Mouse (Mus musculus) stomach, postnatal 0 days (tissue): ENCODE data around the gene Dync1li1. TPM values are rescaled to one million over a fixed set of nuclear protein-coding genes. Genes with fewer than 3 reads are reported as not detected.

ENCODE experiments used
- ATAC-seq: fragments of 200-750 bp; cut with Nextera tagmentation; 2 replicates; pipeline ENCODE4 v1.8.0; 2017; ENCODE audit not compliant: low FRiP score, low TSS enrichment
- DNase-seq: peaks from one replicate; pipeline ENCODE4 v3.0.0-alpha.2; 2016; ENCODE audit warnings: low spot score
- H3K27ac ChIP-seq: fragments of 300-500 bp; sonication (generic); replicated peaks from 2 replicates; pipeline ENCODE4 v1.5.1; 2014; ENCODE audit warnings: mild to moderate bottlenecking, control low read depth
- H3K27me3 ChIP-seq: fragments of 300-500 bp; sonication (generic); 2 replicates; pipeline ENCODE4 v1.6.1; 2014; ENCODE audit warnings: low read length; ENCODE audit not compliant: control insufficient read depth, insufficient read depth
- H3K36me3 ChIP-seq: fragments of 300-500 bp; sonication (generic); 2 replicates; pipeline ENCODE4 v1.6.1; 2014; ENCODE audit warnings: low read length, mixed read lengths; ENCODE audit not compliant: control insufficient read depth, insufficient read depth
- H3K4me1 ChIP-seq: fragments of 300-500 bp; sonication (generic); replicated peaks from 2 replicates; pipeline ENCODE4 v1.6.1; 2014; ENCODE audit warnings: antibody characterized with exemption; ENCODE audit not compliant: control insufficient read depth, insufficient read depth
- H3K4me2 ChIP-seq: fragments of 300-500 bp; sonication (generic); replicated peaks from 2 replicates; pipeline ENCODE4 v1.6.1; 2014; ENCODE audit warnings: low read depth, mild to moderate bottlenecking, control low read depth, moderate library complexity
- H3K4me3 ChIP-seq: fragments of 300-500 bp; sonication (generic); 2 replicates; pipeline ENCODE4 v1.5.1; 2014; ENCODE audit warnings: low read depth, low read length, control low read depth
- H3K9ac ChIP-seq: fragments of 300-500 bp; sonication (generic); 2 replicates; pipeline ENCODE4 v1.6.1; 2014; ENCODE audit warnings: mild to moderate bottlenecking, low read length, control low read depth, mixed read lengths
- H3K9me3 ChIP-seq: fragments of 300-500 bp; sonication (generic); 2 replicates; pipeline ENCODE4 v1.6.1; 2016; ENCODE audit warnings: low read length; ENCODE audit not compliant: control insufficient read depth
- CTCF ChIP-seq: IDR thresholded peaks from 2 replicates; pipeline ENCODE4 v1.5.1; 2016; ENCODE audit warnings: antibody characterized with exemption, low read depth, mild to moderate bottlenecking, moderate library complexity
- EP300 ChIP-seq: optimal IDR thresholded peaks from 2 replicates; pipeline ENCODE3; 2016; ENCODE audit warnings: antibody characterized with exemption
- WGBS: fragments of 180-500 bp; shearing (Covaris S2); extraction: QIAGEN DNeasy Blood & Tissue Kit; methylation state at CpG from one replicate; pipeline ENCODE4 v1.1.7; 2014; 5-methylcytosine and 5-hydroxymethylcytosine counted together
- polyA plus RNA-seq: library from polyadenylated mRNA; unstranded; fragments of >200 nt; fragmentation: Nextera tagmentation; extraction: Ambion mirVana; gene quantifications from 2 replicates; pipeline ENCODE4 v1.2.1, GENCODE M21; 2015

The Dync1li1 gene
- polyA plus RNA-seq, 1 experiment from 2014 or later: 35.7 TPM

DNA sequence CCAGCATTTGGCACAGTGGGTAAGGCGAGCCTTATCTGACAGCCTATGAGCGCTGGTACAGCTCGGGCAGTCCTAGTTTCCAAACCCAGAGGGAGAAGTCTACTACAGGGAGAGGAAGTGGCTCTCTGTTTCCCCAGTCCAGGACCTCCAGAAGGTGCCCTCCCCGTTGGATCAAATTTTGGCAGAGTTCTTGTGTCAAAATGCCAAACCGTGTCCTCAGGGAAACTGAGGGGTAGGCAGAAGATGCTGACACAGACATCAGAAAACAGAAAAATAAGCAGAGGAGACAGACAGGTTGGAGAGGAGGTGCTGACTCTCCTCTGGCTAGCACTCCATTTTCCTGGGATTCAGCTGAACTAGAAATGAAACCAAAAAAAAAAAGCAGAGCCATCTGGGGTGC lies 8.6 kb upstream of the Dync1li1 start:
- H3K4me1 ChIP-seq: no peaks in the 10 kb centered on the region
- H3K9ac ChIP-seq: no peak overlapping the region
- H3K36me3 ChIP-seq: no peaks in the 10 kb centered on the region
- no peak overlapping the region for H3K27ac ChIP-seq
- H3K4me3 ChIP-seq: no peak overlapping the region
- ATAC-seq (no peak), DNase-seq (no peak)
- no peaks in the 10 kb centered on the region for H3K27me3 ChIP-seq
- no peaks in the 10 kb centered on the region for H3K9me3 ChIP-seq
- no peak for TF ChIP-seq CTCF
- TF ChIP-seq EP300: no peak
- WGBS: 75% methylated on average over 5 of the region's 5 CpGs
- H3K4me2 ChIP-seq: no peak overlapping the region

GRCm38 (mm10) chr9:114680531-114680930 lies 8.1 kb upstream of the Dync1li1 start:
- DNase-seq: no peak
- H3K9ac ChIP-seq: no peak overlapping the region
- no peaks in the 10 kb centered on the region for H3K9me3 ChIP-seq
- ATAC-seq: no peak
- H3K36me3 ChIP-seq: no peaks in the 10 kb centered on the region
- no peaks in the 10 kb centered on the region for H3K4me1 ChIP-seq
- no peak overlapping the region for H3K4me2 ChIP-seq
- H3K27ac ChIP-seq: no peak overlapping the region
- TF ChIP-seq EP300 (no peak), CTCF (no peak)
- WGBS: 64% methylated on average over 6 of the region's 6 CpGs
- no peaks in the 10 kb centered on the region for H3K27me3 ChIP-seq
- H3K4me3 ChIP-seq: no peak overlapping the region

DNA sequence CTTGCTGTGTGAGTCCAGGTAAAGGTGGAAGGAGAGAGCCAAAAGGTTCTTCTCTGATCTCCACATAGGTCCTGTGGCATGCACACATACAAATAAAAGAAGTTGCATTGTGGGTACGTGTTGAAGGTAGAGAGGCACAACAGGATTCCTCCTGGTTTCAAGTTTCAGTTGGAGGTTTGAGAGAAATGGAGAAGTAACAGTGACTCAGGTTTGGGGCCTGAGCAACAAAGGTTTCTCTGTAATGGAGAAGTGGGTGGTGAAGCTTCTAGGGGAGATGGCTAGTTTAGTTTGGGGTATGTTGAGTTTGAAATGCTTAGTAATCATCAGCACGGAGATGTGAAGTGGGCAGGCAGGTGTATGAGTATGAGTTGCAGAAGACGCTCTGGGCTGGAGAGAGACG lies 6.4 kb upstream of the Dync1li1 start:
- DNase-seq (no peak), ATAC-seq (no peak)
- WGBS: 79% methylated on average over 4 of the region's 4 CpGs
- TF ChIP-seq EP300: no peak
- TF ChIP-seq CTCF: no peak
- no peak overlapping the region for H3K4me3 ChIP-seq
- H3K9me3 ChIP-seq: no peaks in the 10 kb centered on the region
- H3K4me1 ChIP-seq: no peaks in the 10 kb centered on the region
- H3K27ac ChIP-seq: no peak overlapping the region
- H3K36me3 ChIP-seq: no peaks in the 10 kb centered on the region
- H3K27me3 ChIP-seq: no peaks in the 10 kb centered on the region
- no peak overlapping the region for H3K4me2 ChIP-seq
- H3K9ac ChIP-seq: no peak overlapping the region

GRCm38 (mm10) chr9:114686245-114686644 lies 2.3 kb upstream of the Dync1li1 start:
- DNase-seq: no peak

DNA sequence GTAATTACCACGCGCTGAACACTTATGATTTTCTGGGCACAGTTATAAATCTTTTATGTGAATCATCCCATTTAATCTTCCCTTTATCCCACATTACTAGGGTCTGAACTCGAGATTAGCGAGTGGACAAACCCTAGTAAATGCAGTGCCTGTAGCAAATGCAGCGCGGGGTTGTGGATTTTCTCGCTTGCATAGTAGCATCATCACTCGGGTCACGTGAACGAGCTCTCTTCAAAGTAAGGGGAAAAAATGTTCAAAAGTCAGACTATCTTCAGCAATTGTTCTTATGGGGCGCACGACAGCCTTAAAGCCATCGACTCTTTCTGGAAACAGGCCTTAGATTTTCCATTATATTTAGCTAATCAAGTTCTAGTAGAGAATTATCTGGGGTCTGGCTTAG lies 951 bp upstream of the Dync1li1 start:
- H3K27me3 ChIP-seq: no peaks in the 10 kb centered on the region

More at GRCm38 (mm10) chr9:114686245-114686644, 2.3 kb upstream of the Dync1li1 start:
- no peaks in the 10 kb centered on the region; the same call in 1 of the 2 replicates for H3K4me1 ChIP-seq
- H3K9ac ChIP-seq: no peak overlapping the region
- no peak overlapping the region for H3K4me3 ChIP-seq
- H3K4me2 ChIP-seq: no peak overlapping the region
- H3K27me3 ChIP-seq: no peaks in the 10 kb centered on the region
- H3K9me3 ChIP-seq: no peaks in the 10 kb centered on the region
- TF ChIP-seq CTCF (no peak), EP300 (no peak)
- no peak overlapping the region for H3K27ac ChIP-seq
- WGBS: 64% methylated on average over 7 of the region's 7 CpGs
- ATAC-seq: no peak
- no peaks in the 10 kb centered on the region for H3K36me3 ChIP-seq

DNA sequence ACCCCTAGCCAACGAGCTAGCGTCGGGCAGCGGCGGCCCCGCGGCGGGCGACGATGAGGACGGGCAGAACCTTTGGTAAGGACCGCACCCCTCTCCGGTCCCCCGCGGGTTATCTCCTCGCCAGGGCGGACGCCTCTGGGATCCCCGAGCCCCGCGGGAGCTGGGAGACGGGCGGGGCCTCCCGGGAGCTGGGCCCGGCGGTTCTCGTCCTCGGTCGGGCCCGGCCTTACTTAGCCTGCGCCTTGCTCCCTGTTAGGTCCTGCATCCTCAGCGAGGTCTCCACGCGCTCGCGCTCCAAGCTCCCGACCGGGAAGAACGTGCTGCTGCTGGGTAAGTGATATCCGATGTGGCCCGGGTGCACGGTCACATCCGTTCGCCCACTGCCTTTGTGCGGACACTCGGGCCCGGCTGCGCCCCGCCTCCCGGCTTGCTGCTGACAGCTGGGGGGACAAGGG lies 390 bp downstream of the Dync1li1 start:
- no peak for TF ChIP-seq EP300
- no peak for TF ChIP-seq CTCF
- ATAC-seq: peak; percentile 72

More for the DNA sequence above, 951 bp upstream of the Dync1li1 start:
- H3K27ac ChIP-seq: no peak overlapping the region
- peak overlapping the region; percentile 87 for H3K9ac ChIP-seq
- H3K4me2 ChIP-seq: peak overlapping the region; percentile 72; the same call in 1 of the 2 replicates
- no peaks in the 10 kb centered on the region; the same call in 1 of the 2 replicates for H3K4me1 ChIP-seq
- no peak for TF ChIP-seq EP300
- no peak for TF ChIP-seq CTCF
- H3K36me3 ChIP-seq: no peaks in the 10 kb centered on the region
- H3K9me3 ChIP-seq: no peaks in the 10 kb centered on the region
- WGBS: 76% methylated on average over 13 of the region's 13 CpGs
- ATAC-seq (no peak), DNase-seq (no peak)
- peak overlapping the region; percentile 90; the same call in 1 of the 2 replicates for H3K4me3 ChIP-seq

More for the DNA sequence above, 390 bp downstream of the Dync1li1 start:
- Histone ChIP-seq H3K27ac (peak overlapping the region; percentile 96), H3K4me1 (no peaks in the 10 kb centered on the region; the same call in 1 of the 2 replicates), H3K36me3 (0 out of 2 replicates have a peak, but pooled peaks cover 3% of the 10 kb centered on the region), H3K9ac (peak overlapping the region; percentile 87), H3K27me3 (no peaks in the 10 kb centered on the region), H3K4me3 (peak overlapping the region; percentile 90), H3K9me3 (no peaks in the 10 kb centered on the region), H3K4me2 (peak overlapping the region; percentile 75)
- DNase-seq: no peak
- WGBS: under 1% methylated on average over 50 of the region's 50 CpGs
